ENCODE assay signal across 16 mouse cellular contexts in genomic region chr12:71824927-71825326, GRCm38 (mm10).
"Had no signal": no experiment of that assay in that cellular context is flagged by ENCODE, and none has a peak within 500 bp of the region (broad histone marks: within the 10 kb centered on the region; RNA-seq: fewer than 3 reads in every experiment).

No protein-coding gene starts in this region.

- H3K36me3 ChIP-seq: neural tube, embryonic 13.5 days; neural tube, embryonic 15.5 days; stomach, embryonic 15.5 days had no signal

- H3K27me3 ChIP-seq: neural tube, embryonic 15.5 days; stomach, embryonic 15.5 days had no signal

- H3K4me2 ChIP-seq: neural tube, embryonic 13.5 days; neural tube, embryonic 15.5 days; stomach, embryonic 15.5 days had no signal

- H3K27ac ChIP-seq: neural tube, embryonic 13.5 days; neural tube, embryonic 15.5 days; stomach, embryonic 15.5 days; stomach, postnatal 0 days had no signal

- DNase-seq: retina, postnatal 1 day; right cerebral cortex, adult 18-20 months; right cerebral cortex, postnatal 14 days; right cerebral cortex, postnatal 25 days; right cerebral cortex, postnatal 4 days; spleen, adult 18-20 months; thymus, adult 18-20 months; thymus, adult 2 months; thymus, postnatal 14 days; thymus, postnatal 25 days; thymus, postnatal 36 days; thymus, postnatal 4 days had no signal

- H3K4me3 ChIP-seq: neural tube, embryonic 13.5 days; neural tube, embryonic 15.5 days; stomach, embryonic 15.5 days had no signal

- H3K4me1 ChIP-seq: stomach, embryonic 15.5 days had no signal

- H3K9me3 ChIP-seq: neural tube, embryonic 13.5 days; neural tube, embryonic 15.5 days; stomach, embryonic 15.5 days had no signal

- H3K9ac ChIP-seq: neural tube, embryonic 13.5 days; neural tube, embryonic 15.5 days; stomach, embryonic 15.5 days had no signal
